ENCODE assay signal across 16 mouse cellular contexts in the genomic region with DNA sequence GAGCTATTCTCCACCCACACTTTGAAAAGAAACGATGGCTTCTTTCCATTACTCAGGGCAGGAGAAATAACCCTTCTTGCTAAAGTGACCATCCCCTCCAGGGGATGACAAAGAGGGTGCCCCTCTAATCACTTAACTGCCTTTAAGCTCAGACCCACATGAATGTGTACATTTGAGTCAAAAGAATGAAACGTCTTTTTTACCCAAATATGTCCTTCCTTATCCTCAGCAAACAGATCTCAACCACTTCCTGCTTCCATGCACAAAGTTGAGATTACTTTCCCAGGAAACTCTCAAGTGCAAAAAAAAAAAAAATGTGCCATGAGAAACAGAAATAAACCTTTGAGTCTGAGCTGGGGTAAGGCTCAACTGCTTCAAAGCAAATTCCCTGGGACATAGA. TPM values are rescaled to one million over a fixed set of nuclear protein-coding genes. Genes with fewer than 3 reads are reported as not detected.
DNase-seq lines count a peak whose midpoint lies in the region; ATAC-seq lines count a peak whose summit lies in the region.
"Had no signal": no experiment of that assay in that cellular context is flagged by ENCODE, and none has a peak within 500 bp of the region (broad histone marks: within the 10 kb centered on the region; RNA-seq: fewer than 3 reads in every experiment).

No protein-coding gene starts in this region.

- WGBS in heart, embryonic 13.5 days: 17% methylated on average over 2 of the region's 2 CpGs
- 4% methylated on average over 2 of the region's 2 CpGs for WGBS in lung, embryonic 15.5 days
- WGBS in heart, embryonic 15.5 days: 26% methylated on average over 2 of the region's 2 CpGs
- WGBS in stomach, embryonic 16.5 days: 9% methylated on average over 2 of the region's 2 CpGs

- no peak overlapping the region for H3K4me3 ChIP-seq in heart, embryonic 13.5 days
- no peak overlapping the region for H3K4me3 ChIP-seq in lung, embryonic 15.5 days
- no peak overlapping the region for H3K4me3 ChIP-seq in heart, embryonic 15.5 days
- H3K4me3 ChIP-seq in stomach, embryonic 16.5 days (replicated peaks; ENCODE audit: low read length): no peak overlapping the region
- H3K4me3 ChIP-seq: forebrain, embryonic 12.5 days; neural tube, embryonic 15.5 days had no signal

- intact Hi-C loops in heart, postnatal 36 days (cut with DNase I): loop anchor here (2.0 kb wide), 1 partner anchor 26 kb away; no protein-coding TSS in a partner anchor

- peaks cover 54% of the 10 kb centered on the region for H3K4me1 ChIP-seq in heart, embryonic 13.5 days
- H3K4me1 ChIP-seq in lung, embryonic 15.5 days: peaks cover 48% of the 10 kb centered on the region
- H3K4me1 ChIP-seq in heart, embryonic 15.5 days (replicated peaks): peaks cover 35% of the 10 kb centered on the region
- H3K4me1 ChIP-seq in stomach, embryonic 16.5 days (ENCODE audit: control insufficient read depth, insufficient read depth, low read length): peaks cover 6% of the 10 kb centered on the region; the same call in 1 of the 2 replicates

- H3K27ac ChIP-seq in heart, embryonic 13.5 days (replicated peaks): peak overlapping the region; percentile 90
- H3K27ac ChIP-seq in lung, embryonic 15.5 days: peak overlapping the region; percentile 76
- peak overlapping the region; percentile 82 for H3K27ac ChIP-seq in heart, embryonic 15.5 days
- H3K27ac ChIP-seq in stomach, embryonic 16.5 days (ENCODE audit: low read length): peak overlapping the region; percentile 43; the same call in 1 of the 2 replicates
- H3K27ac ChIP-seq: forebrain, embryonic 12.5 days; neural tube, embryonic 15.5 days had no signal

- H3K9ac ChIP-seq in heart, embryonic 13.5 days: no peak overlapping the region
- no peak overlapping the region for H3K9ac ChIP-seq in lung, embryonic 15.5 days
- H3K9ac ChIP-seq in heart, embryonic 15.5 days: no peak overlapping the region
- no peak overlapping the region for H3K9ac ChIP-seq in stomach, embryonic 16.5 days (ENCODE audit: low read length)
- H3K9ac ChIP-seq: forebrain, embryonic 12.5 days; neural tube, embryonic 15.5 days had no signal

- H3K36me3 ChIP-seq in heart, embryonic 13.5 days: peaks cover 12% of the 10 kb centered on the region
- no peaks in the 10 kb centered on the region for H3K36me3 ChIP-seq in lung, embryonic 15.5 days
- H3K36me3 ChIP-seq in heart, embryonic 15.5 days: no peaks in the 10 kb centered on the region
- 0 out of 2 replicates have a peak, but pooled peaks cover 4% of the 10 kb centered on the region for H3K36me3 ChIP-seq in stomach, embryonic 16.5 days (ENCODE audit: control insufficient read depth, insufficient read depth, low read length)
- H3K36me3 ChIP-seq: neural tube, embryonic 15.5 days had no signal

- no peak for DNase-seq in heart, postnatal 36 days
- DNase-seq in lung, postnatal 14 days: no peak
- no peak for DNase-seq in left cerebral cortex, adult 18-20 months (ENCODE audit: low spot score in 2 of 2)
- DNase-seq: cerebellum, adult 8-10 months; kidney, adult 9 months; left cerebral cortex, postnatal 4 days; lung, postnatal 4 days; thymus, postnatal 4 days had no signal

- no peaks in the 10 kb centered on the region for H3K9me3 ChIP-seq in heart, embryonic 13.5 days
- H3K9me3 ChIP-seq in lung, embryonic 15.5 days: no peaks in the 10 kb centered on the region
- no peaks in the 10 kb centered on the region for H3K9me3 ChIP-seq in heart, embryonic 15.5 days (replicated peaks)
- H3K9me3 ChIP-seq in stomach, embryonic 16.5 days (replicated peaks; ENCODE audit: control insufficient read depth, low read length): no peaks in the 10 kb centered on the region
- H3K9me3 ChIP-seq: forebrain, embryonic 12.5 days; neural tube, embryonic 15.5 days had no signal

- H3K4me2 ChIP-seq in heart, embryonic 13.5 days: 0 out of 2 replicates have a peak overlapping the region, but pooled peaks have one; percentile 18
- no peak overlapping the region for H3K4me2 ChIP-seq in lung, embryonic 15.5 days
- no peak overlapping the region for H3K4me2 ChIP-seq in heart, embryonic 15.5 days
- H3K4me2 ChIP-seq in stomach, embryonic 16.5 days (ENCODE audit: low read depth, low read length): no peak overlapping the region
- H3K4me2 ChIP-seq: forebrain, embryonic 12.5 days; neural tube, embryonic 15.5 days had no signal

- 0 out of 2 replicates have a peak, but pooled peaks have one; percentile 23 for ATAC-seq in heart, embryonic 13.5 days (ENCODE audit: extremely low read depth, insufficient number of reproducible peaks, low FRiP score, low TSS enrichment)
- no peak for ATAC-seq in lung, embryonic 15.5 days (ENCODE audit: borderline replicate concordance, extremely low read depth, low FRiP score, low TSS enrichment)
- no peak for ATAC-seq in heart, embryonic 15.5 days (replicated peaks; ENCODE audit: insufficient number of reproducible peaks, insufficient read depth, low FRiP score, low read depth)
- no peak for ATAC-seq in stomach, embryonic 16.5 days (ENCODE audit: insufficient read depth, low FRiP score)
- ATAC-seq in granulocyte monocyte progenitor cell, adult 5-6 weeks (replicated peaks; ENCODE audit: poor library complexity, severe bottlenecking): no peak
- ATAC-seq: Patski had no signal

- H3K27me3 ChIP-seq in heart, embryonic 13.5 days (replicated peaks): no peaks in the 10 kb centered on the region
- H3K27me3 ChIP-seq in lung, embryonic 15.5 days: no peaks in the 10 kb centered on the region
- H3K27me3 ChIP-seq in heart, embryonic 15.5 days: no peaks in the 10 kb centered on the region
- H3K27me3 ChIP-seq in stomach, embryonic 16.5 days (ENCODE audit: control insufficient read depth, insufficient read depth, low read length): no peaks in the 10 kb centered on the region
- H3K27me3 ChIP-seq: forebrain, embryonic 12.5 days; neural tube, embryonic 15.5 days; Patski had no signal

RNA-seq across cellular contexts. Expression of a gene that starts 16.2 kb away (rescaled TPM):
- 124 and 129 TPM in 2 replicates for polyA plus RNA-seq in heart, embryonic 13.5 days (2015; fragmentation: Nextera tagmentation; extraction: Ambion mirVana)
- total RNA-seq in heart, postnatal 36 days (2021): 10 to 100 TPM; 20.0 to 25.3 TPM
- 106 and 114 TPM in 2 replicates for polyA plus RNA-seq in lung, embryonic 15.5 days (2015; fragmentation: Nextera tagmentation; extraction: Ambion mirVana)
- polyA plus RNA-seq in heart, embryonic 15.5 days (2015; fragmentation: Nextera tagmentation; extraction: Ambion mirVana): 98.6 and 109 TPM in 2 replicates
- polyA plus RNA-seq in stomach, embryonic 16.5 days (2015; fragmentation: Nextera tagmentation; extraction: Ambion mirVana): 62.5 and 65.0 TPM in 2 replicates
- 0.70 and 2.6 TPM in 2 replicates for total RNA-seq in granulocyte monocyte progenitor cell, adult 5-6 weeks (2014; fragmentation: Nextera tagmentation)
- 2.1 TPM in 2 replicates for total RNA-seq in granulocyte monocyte progenitor cell, adult 5-6 weeks (2017)
- 1 to 10 TPM; 3.2 TPM for total RNA-seq in left cerebral cortex, adult 18-20 months (2021)
